Mouse (Mus musculus) spleen, adult 2 months (tissue): ENCODE results near the gene Rad51b.

Source experiments
- CTCF ChIP-seq: fragments of 200-500 bp; IDR thresholded peaks from 2 replicates; pipeline ENCODE4 v1.5.1; 2011; ENCODE audit warnings: mild to moderate bottlenecking, inconsistent platforms; ENCODE audit not compliant: insufficient read depth, insufficient read length, insufficient replicate concordance; ENCODE audit errors: extremely low read depth
- POLR2A ChIP-seq: fragments of 200-500 bp; IDR thresholded peaks from 2 replicates; pipeline ENCODE4 v1.6.1; 2011; ENCODE audit warnings: low read depth, low read length, inconsistent platforms

DNA sequence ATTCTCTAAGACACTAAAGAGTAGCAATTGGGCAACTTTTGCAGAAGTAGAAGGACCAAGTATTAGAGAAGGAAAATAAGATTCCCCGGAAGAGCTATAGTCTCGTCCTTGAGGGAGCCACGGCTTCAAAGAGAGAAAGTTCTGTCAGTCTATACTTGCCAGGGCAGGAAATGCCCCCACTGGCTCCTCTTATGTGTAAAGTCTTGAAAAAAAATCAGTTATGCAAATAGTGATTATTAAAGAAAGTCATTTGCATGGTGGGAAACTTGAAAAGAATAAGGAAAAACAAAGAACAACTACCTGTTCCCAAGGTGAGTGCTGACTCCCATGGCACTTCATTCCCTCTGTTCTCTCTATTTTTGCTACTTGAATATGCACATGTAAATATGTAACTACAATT, 140.5 kb downstream of the Rad51b start:
- TF ChIP-seq POLR2A (no peak), CTCF (no peak)
